Mouse (Mus musculus): Measurements from ENCODE around the gene Pdzd7. TPM values are rescaled to one million over a fixed set of nuclear protein-coding genes. Genes with fewer than 3 reads are reported as not detected.
"Not testable (repeated sequence)": the region's sequence is repeated elsewhere in the genome, so short reads cannot be mapped to it uniquely, and the experiment has no call there.

Pdzd7 gene
- polyA plus RNA-seq, 1 experiment from 2014 or later = 0.33 TPM

DNA sequence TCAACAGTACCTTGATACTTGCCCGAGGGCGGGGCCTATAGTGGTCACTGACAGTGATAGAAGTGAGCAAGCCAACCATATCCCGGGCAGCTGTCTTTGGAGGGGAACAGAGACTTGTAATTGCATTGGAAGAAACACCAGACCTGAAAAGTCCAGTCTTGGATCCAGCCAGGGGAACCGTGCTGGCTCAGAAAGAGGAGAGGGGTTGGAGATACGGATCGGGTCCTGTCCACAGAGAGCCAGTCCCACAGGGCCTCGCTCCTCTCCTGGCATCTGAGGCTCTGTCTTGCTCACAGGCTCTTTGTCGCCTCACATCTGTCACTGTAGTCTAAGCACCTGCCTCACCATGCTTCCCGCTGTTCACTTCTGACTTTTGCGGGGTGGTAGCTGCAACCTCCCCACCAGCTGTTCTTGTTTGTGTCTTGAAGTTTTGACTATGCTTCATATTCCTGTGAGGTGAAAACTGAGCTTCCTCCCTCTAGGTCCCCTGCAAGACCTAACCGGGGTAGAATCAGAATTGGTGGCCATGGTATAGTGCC lies 1.1 kb downstream of the Pdzd7 start:
- no peaks in the 10 kb centered on the region for H3K27me3 ChIP-seq (ENCODE audit: control insufficient read depth, insufficient read depth, low read length)
- H3K9me3 ChIP-seq (ENCODE audit: control insufficient read depth, low read length) = no peaks in the 10 kb centered on the region
- H3K36me3 ChIP-seq (ENCODE audit: control insufficient read depth, insufficient read depth, low read length) = no peaks in the 10 kb centered on the region
- H3K4me1 ChIP-seq (replicated peaks; ENCODE audit: control insufficient read depth, insufficient read depth) = 0 out of 2 replicates have a peak, but pooled peaks cover 3% of the 10 kb centered on the region
- H3K27ac ChIP-seq (replicated peaks) = no peak overlapping the region
- no peak for TF ChIP-seq CTCF (IDR thresholded peaks at IDR 0.05; ENCODE audit: low read depth)
- TF ChIP-seq EP300 (optimal IDR thresholded peaks at IDR 0.05) = no peak
- ATAC-seq (ENCODE audit: low FRiP score, low TSS enrichment) (no peak), DNase-seq (ENCODE audit: low spot score) (no peak)
- WGBS = 56% methylated on average over 11 of the region's 11 CpGs
- H3K9ac ChIP-seq (ENCODE audit: low read length) = no peak overlapping the region
- no peak overlapping the region for H3K4me3 ChIP-seq (ENCODE audit: low read depth, low read length)
- H3K4me2 ChIP-seq (replicated peaks; ENCODE audit: low read depth) = no peak overlapping the region

DNA sequence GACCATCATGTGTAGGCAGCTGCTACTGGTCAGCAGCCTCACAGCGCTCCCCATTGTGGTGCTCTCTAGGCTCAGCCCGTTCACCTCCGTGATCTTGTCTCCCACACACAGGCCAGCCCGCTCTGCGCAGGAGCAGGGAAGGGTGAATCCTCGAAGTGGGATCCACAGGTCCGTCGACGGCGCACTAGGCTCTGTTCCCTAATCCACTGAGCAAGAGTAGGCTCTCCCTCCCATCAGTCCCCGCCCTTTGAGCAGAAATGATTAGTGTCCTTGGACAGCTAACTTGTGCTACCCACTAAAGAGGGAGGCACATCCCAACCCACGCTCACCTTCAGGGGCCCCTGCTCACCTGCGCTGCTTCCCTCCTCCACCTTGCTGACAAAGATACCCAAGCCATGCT lies 5.3 kb downstream of the Pdzd7 start:
- TF ChIP-seq EP300 (optimal IDR thresholded peaks at IDR 0.05) = no peak
- no peak for TF ChIP-seq CTCF (IDR thresholded peaks at IDR 0.05; ENCODE audit: low read depth)
- Histone ChIP-seq H3K9ac (ENCODE audit: low read length) (no peak overlapping the region), H3K27me3 (ENCODE audit: control insufficient read depth, insufficient read depth, low read length) (no peaks in the 10 kb centered on the region), H3K4me2 (replicated peaks; ENCODE audit: low read depth) (no peak overlapping the region), H3K4me3 (ENCODE audit: low read depth, low read length) (no peak overlapping the region), H3K4me1 (replicated peaks; ENCODE audit: control insufficient read depth, insufficient read depth) (no peaks in the 10 kb centered on the region), H3K27ac (replicated peaks) (no peak overlapping the region), H3K9me3 (ENCODE audit: control insufficient read depth, low read length) (no peaks in the 10 kb centered on the region), H3K36me3 (ENCODE audit: control insufficient read depth, insufficient read depth, low read length) (no peaks in the 10 kb centered on the region)
- DNase-seq (ENCODE audit: low spot score) (no peak), ATAC-seq (ENCODE audit: low FRiP score, low TSS enrichment) (no peak)
- 52% methylated on average over 13 of the region's 13 CpGs for WGBS

DNA sequence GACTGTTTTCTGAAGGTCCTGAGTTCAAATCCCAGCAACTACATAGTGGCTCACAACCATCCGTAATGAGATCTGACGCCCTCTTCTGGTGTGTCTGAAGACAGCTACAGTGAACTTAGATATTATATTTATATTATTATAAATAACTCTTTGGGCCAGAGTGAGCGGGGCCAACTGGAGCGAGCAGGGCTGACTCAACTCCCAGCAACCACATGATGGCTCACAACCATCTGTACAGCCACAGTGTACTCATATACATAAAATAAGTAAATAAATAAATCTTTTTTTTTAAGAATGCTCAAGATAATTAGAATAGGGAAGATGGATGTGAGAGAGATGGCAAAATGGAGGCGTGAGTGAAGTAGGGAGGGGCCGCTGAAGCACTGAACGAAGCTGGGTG lies 7.3 kb downstream of the Pdzd7 start:
- not testable (repeated sequence) for H3K27ac ChIP-seq (replicated peaks); H3K9ac ChIP-seq (ENCODE audit: low read length); H3K36me3 ChIP-seq (ENCODE audit: control insufficient read depth, insufficient read depth, low read length); H3K4me1 ChIP-seq (replicated peaks; ENCODE audit: control insufficient read depth, insufficient read depth); DNase-seq (ENCODE audit: low spot score); H3K4me3 ChIP-seq (ENCODE audit: low read depth, low read length); H3K27me3 ChIP-seq (ENCODE audit: control insufficient read depth, insufficient read depth, low read length); H3K9me3 ChIP-seq (ENCODE audit: control insufficient read depth, low read length); H3K4me2 ChIP-seq (replicated peaks; ENCODE audit: low read depth); ATAC-seq (ENCODE audit: low FRiP score, low TSS enrichment)
- WGBS = 83% methylated on average over 7 of the region's 7 CpGs

DNA sequence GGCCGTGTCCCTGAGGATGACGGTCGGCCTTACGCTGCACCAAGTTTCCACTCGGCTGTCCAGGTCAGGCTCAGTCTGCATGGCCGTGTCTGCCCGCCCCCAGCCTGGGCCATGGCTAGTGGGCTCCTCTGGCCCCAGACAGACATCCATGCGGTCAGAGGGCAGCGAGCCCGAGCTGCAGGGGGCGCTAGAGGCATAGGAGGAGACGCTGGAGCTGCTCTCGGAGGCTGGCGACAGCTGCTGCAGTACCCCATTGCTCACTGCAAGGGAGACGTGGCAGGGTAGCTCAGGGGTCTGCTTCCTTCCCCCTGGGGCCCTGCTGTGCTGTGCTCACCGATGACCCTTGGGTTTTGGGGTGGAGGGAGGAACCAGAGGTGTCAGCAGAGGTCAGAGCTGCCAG lies 8.7 kb downstream of the Pdzd7 start:
- ATAC-seq (ENCODE audit: low FRiP score, low TSS enrichment) (peak; percentile 14; the same call in 1 of the 2 replicates), DNase-seq (ENCODE audit: low spot score) (peak; percentile 78)
- no peak for TF ChIP-seq EP300 (optimal IDR thresholded peaks at IDR 0.05)
- TF ChIP-seq CTCF (IDR thresholded peaks at IDR 0.05; ENCODE audit: low read depth) = peak; percentile 79
- H3K9me3 ChIP-seq (ENCODE audit: control insufficient read depth, low read length) = no peaks in the 10 kb centered on the region
- no peak overlapping the region for H3K27ac ChIP-seq (replicated peaks)
- no peaks in the 10 kb centered on the region for H3K27me3 ChIP-seq (ENCODE audit: control insufficient read depth, insufficient read depth, low read length)
- H3K36me3 ChIP-seq (ENCODE audit: control insufficient read depth, insufficient read depth, low read length) = no peaks in the 10 kb centered on the region
- no peak overlapping the region for H3K4me2 ChIP-seq (replicated peaks; ENCODE audit: low read depth)
- H3K4me1 ChIP-seq (replicated peaks; ENCODE audit: control insufficient read depth, insufficient read depth) = no peaks in the 10 kb centered on the region; the same call in 1 of the 2 replicates
- H3K9ac ChIP-seq (ENCODE audit: low read length) = no peak overlapping the region
- H3K4me3 ChIP-seq (ENCODE audit: low read depth, low read length) = no peak overlapping the region
- 36% methylated on average over 16 of the region's 16 CpGs for WGBS

DNA sequence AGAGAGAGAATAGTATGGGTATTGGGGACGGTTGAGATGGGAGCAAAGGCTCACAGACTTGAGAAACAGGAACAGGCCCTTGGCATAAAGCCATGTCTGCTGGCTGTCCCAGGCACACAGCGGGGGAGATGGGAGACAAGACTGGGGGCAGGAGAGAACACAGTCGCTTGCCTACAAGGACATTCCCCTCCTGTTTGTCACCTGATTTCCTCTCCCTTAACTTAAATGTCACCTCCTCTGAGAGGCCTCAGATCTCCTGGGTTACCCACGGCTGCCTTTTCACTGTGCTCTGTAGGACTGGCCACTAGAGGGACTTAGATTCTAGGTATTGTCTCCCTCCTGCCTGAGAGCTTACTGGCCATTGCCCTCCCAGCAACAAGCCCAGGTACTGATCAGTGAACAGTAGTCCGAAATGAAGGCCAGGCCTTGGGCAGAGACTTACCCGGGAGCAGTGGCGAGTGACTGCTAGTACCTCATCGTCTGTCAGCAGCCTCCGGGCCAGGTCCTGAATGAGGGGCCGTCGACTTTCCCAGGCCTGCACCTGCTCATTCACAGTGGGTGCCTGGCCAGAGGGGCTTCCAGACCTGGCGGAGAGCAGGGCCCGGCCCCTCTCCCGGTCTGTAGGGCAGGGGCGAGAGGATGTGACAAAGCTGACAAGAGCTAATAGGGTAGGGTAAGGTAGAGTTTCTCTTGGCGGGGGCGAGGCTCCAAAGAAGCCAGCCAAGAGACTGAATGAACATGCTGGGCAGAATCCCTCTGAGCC lies 12.8 kb downstream of the Pdzd7 start:
- WGBS = 53% methylated on average over 17 of the region's 17 CpGs
- Histone ChIP-seq H3K9ac (ENCODE audit: low read length) (no peak overlapping the region), H3K27me3 (ENCODE audit: control insufficient read depth, insufficient read depth, low read length) (no peaks in the 10 kb centered on the region), H3K4me2 (replicated peaks; ENCODE audit: low read depth) (no peak overlapping the region), H3K27ac (replicated peaks) (no peak overlapping the region), H3K36me3 (ENCODE audit: control insufficient read depth, insufficient read depth, low read length) (no peaks in the 10 kb centered on the region), H3K9me3 (ENCODE audit: control insufficient read depth, low read length) (no peaks in the 10 kb centered on the region), H3K4me1 (replicated peaks; ENCODE audit: control insufficient read depth, insufficient read depth) (peaks cover 10% of the 10 kb centered on the region), H3K4me3 (ENCODE audit: low read depth, low read length) (no peak overlapping the region)
- DNase-seq (ENCODE audit: low spot score) (peak; percentile 48), ATAC-seq (ENCODE audit: low FRiP score, low TSS enrichment) (peak; percentile 24; the same call in 1 of the 2 replicates)
- TF ChIP-seq CTCF (IDR thresholded peaks at IDR 0.05; ENCODE audit: low read depth) = peak; percentile 72
- no peak for TF ChIP-seq EP300 (optimal IDR thresholded peaks at IDR 0.05)

DNA sequence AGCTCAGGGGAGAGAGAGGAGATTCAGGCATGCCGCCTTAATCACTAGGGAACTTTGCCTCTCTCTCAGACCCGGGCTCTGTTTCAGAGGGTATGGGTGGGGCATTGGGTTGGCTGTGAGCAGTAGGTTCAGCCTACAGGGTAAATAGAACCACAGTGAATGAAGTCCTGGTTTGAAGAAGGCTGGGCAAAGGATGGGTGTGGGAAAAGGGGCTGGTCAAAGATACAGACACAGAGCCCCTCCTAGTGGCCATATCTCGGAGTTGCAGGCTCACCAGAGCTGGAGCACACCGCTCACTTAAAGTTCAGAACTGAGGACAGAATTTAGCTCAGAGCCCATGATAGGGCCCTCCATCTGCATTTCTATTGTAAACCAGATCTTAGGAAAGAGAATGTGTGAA lies 13.7 kb downstream of the Pdzd7 start:
- ATAC-seq (ENCODE audit: low FRiP score, low TSS enrichment) = peak; percentile 85
- peaks cover 5% of the 10 kb centered on the region for H3K36me3 ChIP-seq (ENCODE audit: control insufficient read depth, insufficient read depth, low read length)
- TF ChIP-seq CTCF (IDR thresholded peaks at IDR 0.05; ENCODE audit: low read depth) (peak; percentile 90), EP300 (optimal IDR thresholded peaks at IDR 0.05) (no peak)
- no peaks in the 10 kb centered on the region for H3K9me3 ChIP-seq (ENCODE audit: control insufficient read depth, low read length)
- H3K4me3 ChIP-seq (ENCODE audit: low read depth, low read length) = no peak overlapping the region
- H3K4me2 ChIP-seq (replicated peaks; ENCODE audit: low read depth) = 0 out of 2 replicates have a peak overlapping the region, but pooled peaks have one; percentile 20
- DNase-seq (ENCODE audit: low spot score) = peak; percentile 89
- 0 out of 2 replicates have a peak overlapping the region, but pooled peaks have one; percentile 13 for H3K9ac ChIP-seq (ENCODE audit: low read length)
- 5% methylated on average over 4 of the region's 4 CpGs for WGBS
- peak overlapping the region; percentile 78 for H3K27ac ChIP-seq (replicated peaks)
- peaks cover 10% of the 10 kb centered on the region for H3K4me1 ChIP-seq (replicated peaks; ENCODE audit: control insufficient read depth, insufficient read depth)
- H3K27me3 ChIP-seq (ENCODE audit: control insufficient read depth, insufficient read depth, low read length) = no peaks in the 10 kb centered on the region
